Mouse (Mus musculus) midbrain, embryonic 15.5 days (tissue): ENCODE data around the gene 1700009N14Rik. TPM values are rescaled to one million over a fixed set of nuclear protein-coding genes. Genes with fewer than 3 reads are reported as not detected.

Source experiments
- ATAC-seq: fragments of 200-750 bp; cut with Nextera tagmentation; replicated peaks from 2 replicates; pipeline ENCODE4 v1.8.0; 2017; ENCODE audit warnings: moderate TSS enrichment
- H3K27ac ChIP-seq: fragments of 300-500 bp; sonication (generic); 2 replicates; pipeline ENCODE4 v1.5.1; 2015; ENCODE audit warnings: mild to moderate bottlenecking, inconsistent platforms
- H3K27me3 ChIP-seq: fragments of 300-500 bp; sonication (generic); replicated peaks from 2 replicates; pipeline ENCODE4 v1.6.1; 2015; ENCODE audit warnings: inconsistent platforms
- H3K36me3 ChIP-seq: fragments of 300-500 bp; sonication (generic); replicated peaks from 2 replicates; pipeline ENCODE4 v1.6.1; 2015; ENCODE audit warnings: inconsistent platforms
- H3K4me1 ChIP-seq: fragments of 300-500 bp; sonication (generic); 2 replicates; pipeline ENCODE4 v1.6.1; 2015; ENCODE audit warnings: inconsistent platforms
- H3K4me2 ChIP-seq: fragments of 300-500 bp; sonication (generic); 2 replicates; pipeline ENCODE4 v1.6.1; 2015; ENCODE audit warnings: inconsistent platforms, mild to moderate bottlenecking, moderate library complexity
- H3K4me3 ChIP-seq: fragments of 300-500 bp; sonication (generic); 2 replicates; pipeline ENCODE4 v1.5.1; 2015; ENCODE audit warnings: mild to moderate bottlenecking, inconsistent platforms
- H3K9ac ChIP-seq: fragments of 300-500 bp; sonication (generic); 2 replicates; pipeline ENCODE4 v1.6.1; 2015; ENCODE audit warnings: mild to moderate bottlenecking, inconsistent platforms
- H3K9me3 ChIP-seq: fragments of 300-500 bp; sonication (generic); 2 replicates; pipeline ENCODE4 v1.6.1; 2016; ENCODE audit warnings: inconsistent platforms
- WGBS: fragments of 180-500 bp; shearing (Covaris S2); methylation state at CpG from one replicate; pipeline ENCODE4 v1.1.7; 2015; ENCODE audit warnings: mixed read lengths; 5-methylcytosine and 5-hydroxymethylcytosine counted together
- polyA plus RNA-seq: library from polyadenylated mRNA; unstranded; fragments of >200 nt; fragmentation: Nextera tagmentation; extraction: Ambion mirVana; gene quantifications from 2 replicates; pipeline ENCODE4 v1.2.1, GENCODE M21; 2015

The 1700009N14Rik gene
- polyA plus RNA-seq = not detected in 2 replicates

DNA sequence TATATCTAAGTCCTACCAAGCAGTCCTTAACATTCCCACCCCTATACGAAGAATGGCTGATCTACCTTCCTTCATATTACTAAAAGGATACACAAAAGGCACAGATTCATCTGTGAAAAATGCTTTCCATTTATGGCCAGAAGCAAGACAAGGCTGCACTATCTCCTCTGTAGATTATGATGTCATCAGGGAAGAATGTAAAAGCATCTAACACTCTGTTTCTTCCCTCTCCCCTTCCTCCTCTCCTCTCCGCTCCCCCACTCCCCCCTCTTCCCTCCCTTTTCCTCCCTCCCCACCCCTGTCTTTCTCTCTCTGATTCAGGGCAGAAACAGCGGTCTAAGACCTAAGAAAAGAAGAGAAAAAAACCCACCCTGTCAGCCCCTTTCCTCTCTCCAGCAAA is at the start of gene 1700009N14Rik:
1700009N14Rik (plus strand) TSS at position 227 of the 400 bp plus-strand sequence.
- no peaks in the 10 kb centered on the region for H3K27me3 ChIP-seq
- H3K9me3 ChIP-seq = no peaks in the 10 kb centered on the region
- no peaks in the 10 kb centered on the region for H3K4me1 ChIP-seq
- H3K36me3 ChIP-seq = no peaks in the 10 kb centered on the region
- no peak within 1 kb of the TSS for H3K4me2 ChIP-seq
- no peak within 1 kb of the TSS for H3K27ac ChIP-seq
- H3K4me3 ChIP-seq = no peak within 1 kb of the TSS
- WGBS = 72% methylated on average over 3 of the region's 3 CpGs
- no peak within 1 kb of the TSS for H3K9ac ChIP-seq
- ATAC-seq = no peak

DNA sequence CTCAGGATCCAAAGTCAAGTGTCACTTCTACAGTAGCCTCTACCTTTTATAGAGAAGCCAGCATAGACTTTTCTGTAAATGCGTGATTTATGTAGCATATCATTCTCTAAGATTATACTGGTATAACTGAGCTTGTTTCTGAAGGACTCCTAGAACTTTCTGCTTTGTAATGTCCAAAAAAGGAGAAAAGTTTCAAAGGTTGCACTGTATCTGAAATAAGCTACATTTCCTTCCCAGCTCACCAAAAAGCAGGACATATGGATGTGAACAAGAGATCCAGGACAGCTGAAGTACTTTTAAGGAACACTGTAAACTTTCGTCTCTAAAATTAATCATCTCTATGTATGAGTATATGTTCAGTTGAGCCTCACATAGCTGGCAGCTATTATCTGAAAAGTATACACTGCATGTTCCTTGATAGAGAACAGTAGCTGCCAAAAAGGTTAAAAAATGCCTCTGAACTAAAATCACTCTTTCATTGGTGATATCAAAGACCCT is 12.2 kb upstream of the 1700009N14Rik start:
- no peaks in the 10 kb centered on the region for H3K27me3 ChIP-seq
- no peak overlapping the region for H3K4me2 ChIP-seq
- no peak for ATAC-seq
- H3K9me3 ChIP-seq = no peaks in the 10 kb centered on the region
- no peak overlapping the region for H3K4me3 ChIP-seq
- H3K4me1 ChIP-seq = no peaks in the 10 kb centered on the region
- H3K9ac ChIP-seq = no peak overlapping the region
- H3K27ac ChIP-seq = no peak overlapping the region
- H3K36me3 ChIP-seq = no peaks in the 10 kb centered on the region
- 93% methylated on average over 2 of the region's 2 CpGs for WGBS

DNA sequence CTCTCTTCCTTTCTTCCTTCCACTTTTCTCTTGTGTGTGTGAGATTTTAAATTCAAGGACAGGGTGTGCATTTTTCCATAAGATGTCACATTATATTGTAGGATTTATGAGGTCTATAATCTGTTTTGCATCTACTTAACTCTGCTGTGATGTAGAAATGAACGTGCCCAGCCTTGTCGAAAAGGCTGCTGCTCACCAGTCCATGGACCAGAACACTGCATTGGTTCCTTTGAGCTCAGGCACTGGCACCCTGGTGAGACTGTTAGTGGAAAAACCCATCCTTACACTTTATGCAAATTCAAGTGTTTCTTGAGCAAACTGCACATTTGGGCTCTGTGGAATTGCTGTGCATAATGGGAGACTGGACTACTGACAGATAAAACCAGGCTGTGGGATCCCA is 24.2 kb downstream of the 1700009N14Rik start:
- no peak for ATAC-seq
- Histone ChIP-seq H3K4me3 (no peak overlapping the region), H3K9ac (no peak overlapping the region), H3K27me3 (no peaks in the 10 kb centered on the region), H3K27ac (no peak overlapping the region), H3K36me3 (no peaks in the 10 kb centered on the region), H3K9me3 (no peaks in the 10 kb centered on the region), H3K4me1 (no peaks in the 10 kb centered on the region), H3K4me2 (no peak overlapping the region)
- WGBS = 70% methylated on average over 2 of the region's 2 CpGs

DNA sequence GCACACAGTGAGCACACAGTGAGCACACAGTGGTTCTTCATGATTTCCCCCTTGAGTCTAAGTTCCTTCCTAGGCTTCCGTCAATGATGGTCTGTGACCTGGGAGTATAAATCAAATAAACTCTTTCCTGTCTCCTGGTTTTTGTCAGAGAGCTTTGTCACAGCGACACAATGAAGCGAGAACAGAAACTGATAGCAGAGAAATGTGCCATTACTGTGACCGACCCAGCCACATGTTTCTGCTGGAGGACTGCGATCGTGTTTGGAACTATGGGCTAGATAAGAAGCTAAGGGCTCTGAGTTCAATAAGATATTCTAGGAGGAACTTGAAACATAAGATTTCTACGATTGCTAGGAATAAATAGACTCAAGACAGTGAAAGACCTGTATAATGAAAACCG is 36.3 kb downstream of the 1700009N14Rik start:
- WGBS = 91% methylated on average over 8 of the region's 8 CpGs
- Histone ChIP-seq H3K36me3 (no peaks in the 10 kb centered on the region), H3K9me3 (no peaks in the 10 kb centered on the region), H3K4me2 (no peak overlapping the region), H3K27ac (no peak overlapping the region), H3K9ac (no peak overlapping the region), H3K4me3 (no peak overlapping the region), H3K4me1 (no peaks in the 10 kb centered on the region), H3K27me3 (no peaks in the 10 kb centered on the region)
- ATAC-seq = no peak

DNA sequence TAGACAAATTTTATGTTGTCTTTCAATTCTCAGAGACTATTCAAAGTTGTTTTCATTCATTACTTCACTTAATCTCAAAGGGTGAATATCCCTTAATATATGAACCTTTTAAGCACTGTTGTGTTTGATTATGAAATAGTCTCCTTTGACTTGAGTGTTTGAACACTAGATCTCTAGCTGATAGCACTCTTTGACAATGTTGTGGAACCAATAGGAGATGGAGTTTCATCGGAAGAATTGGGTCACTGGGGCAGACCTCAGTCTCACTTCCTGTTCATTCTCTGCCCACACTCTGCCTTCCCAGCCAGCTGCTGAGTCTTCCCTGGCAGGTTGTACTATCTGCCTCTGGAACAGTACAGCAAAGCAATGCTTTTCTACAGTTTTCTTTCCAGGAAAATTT is 43.5 kb downstream of the 1700009N14Rik start:
- H3K36me3 ChIP-seq = no peaks in the 10 kb centered on the region
- H3K27me3 ChIP-seq = no peaks in the 10 kb centered on the region
- no peaks in the 10 kb centered on the region for H3K4me1 ChIP-seq
- H3K9ac ChIP-seq = no peak overlapping the region
- no peak for ATAC-seq
- no peak overlapping the region for H3K4me3 ChIP-seq
- no peak overlapping the region for H3K4me2 ChIP-seq
- no peaks in the 10 kb centered on the region for H3K9me3 ChIP-seq
- H3K27ac ChIP-seq = no peak overlapping the region
- 68% methylated on average over 1 of the region's 1 CpGs for WGBS

DNA sequence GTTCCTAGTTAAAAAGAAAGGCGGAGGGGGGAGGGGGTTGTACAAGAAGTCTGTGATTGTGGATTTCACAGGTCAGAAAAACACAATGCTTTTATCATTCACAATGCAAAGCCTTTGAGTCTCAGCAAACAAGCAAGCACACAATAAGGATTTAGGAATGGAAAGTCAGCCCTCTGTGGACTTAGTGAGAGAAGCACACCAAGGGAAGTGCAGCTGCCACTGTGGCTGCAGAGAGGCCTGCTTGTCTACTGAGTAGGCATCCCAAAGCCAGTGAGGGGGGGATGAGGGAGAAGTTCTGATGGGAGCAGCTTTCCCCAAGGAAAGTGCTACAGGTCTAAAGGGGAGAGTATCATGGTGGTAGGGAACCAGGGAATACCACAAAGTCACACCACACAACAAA is 45.8 kb downstream of the 1700009N14Rik start:
- Histone ChIP-seq H3K4me2 (no peak overlapping the region), H3K27me3 (no peaks in the 10 kb centered on the region), H3K9ac (no peak overlapping the region), H3K9me3 (no peaks in the 10 kb centered on the region), H3K4me1 (no peaks in the 10 kb centered on the region), H3K4me3 (no peak overlapping the region), H3K27ac (no peak overlapping the region), H3K36me3 (no peaks in the 10 kb centered on the region)
- ATAC-seq = no peak
- 36% methylated on average over 1 of the region's 1 CpGs for WGBS
